Mouse (Mus musculus) ES-Bruce4 (cell line): ENCODE results near the gene Sufu.

Source experiments
- CTCF ChIP-seq: IDR thresholded peaks from one replicate; pipeline ENCODE4 v1.8.1; 2011; ENCODE audit warnings: low read depth, low read length
- EP300 ChIP-seq: IDR thresholded peaks from 2 replicates; pipeline ENCODE4 v1.6.1; 2011; ENCODE audit warnings: low read depth, low read length; ENCODE audit not compliant: insufficient read depth
- POLR2A ChIP-seq: IDR thresholded peaks from one replicate; pipeline ENCODE4 v1.8.1; 2011; ENCODE audit warnings: low read length; ENCODE audit not compliant: insufficient read depth

DNA sequence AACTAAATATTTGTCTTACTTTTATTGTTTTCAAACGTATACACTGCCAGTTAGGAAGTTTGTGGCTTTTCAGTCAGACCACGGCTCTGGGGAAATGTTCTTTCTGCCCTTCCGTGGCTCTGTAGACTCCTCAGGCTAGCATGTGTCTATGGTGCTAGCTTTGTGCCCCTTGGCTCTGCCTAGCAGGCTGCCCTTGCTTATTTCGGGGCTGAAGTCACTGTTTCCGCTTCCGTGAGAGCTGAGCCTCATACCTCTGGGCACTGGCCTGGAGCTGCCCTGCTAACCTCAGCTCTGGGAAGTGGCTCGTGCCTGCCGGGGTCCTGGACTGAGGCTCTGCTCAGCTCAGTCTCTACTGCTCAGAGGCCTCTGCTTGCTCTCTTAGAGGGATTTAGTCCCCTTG is 98.4 kb downstream of the Sufu start:
- no peak for TF ChIP-seq CTCF
- TF ChIP-seq EP300 = no peak
- no peak for TF ChIP-seq POLR2A
